Mouse (Mus musculus): ENCODE data around the gene Stpg4. TPM values are rescaled to one million over a fixed set of nuclear protein-coding genes. Genes with fewer than 3 reads are reported as not detected.

Gene Stpg4
- polyA plus RNA-seq, 1 experiment from 2014 or later, result not detected

GRCm38 (mm10) chr17:87469428-87469827, 41.9 kb upstream of the Stpg4 start:
- Histone ChIP-seq H3K4me3 (ENCODE audit: low read length) (no peak overlapping the region), H3K9me3 (replicated peaks; ENCODE audit: control insufficient read depth, low read length) (no peaks in the 10 kb centered on the region), H3K27me3 (ENCODE audit: control insufficient read depth, insufficient read depth, low read length) (no peaks in the 10 kb centered on the region), H3K27ac (ENCODE audit: low read length) (no peak overlapping the region), H3K9ac (ENCODE audit: low read length) (no peak overlapping the region), H3K4me1 (ENCODE audit: control insufficient read depth, insufficient read depth, low read length) (peaks cover 16% of the 10 kb centered on the region), H3K4me2 (ENCODE audit: low read depth, low read length) (no peak overlapping the region), H3K36me3 (ENCODE audit: control insufficient read depth, insufficient read depth) (no peaks in the 10 kb centered on the region)
- 66% methylated on average over 8 of the region's 8 CpGs for WGBS
- no peak for ATAC-seq (replicated peaks; ENCODE audit: extremely low read depth, insufficient read depth, low FRiP score)

- no peak for ATAC-seq (replicated peaks; ENCODE audit: extremely low read depth, insufficient read depth, low FRiP score)
- Histone ChIP-seq H3K4me3 (ENCODE audit: low read length) (no peak overlapping the region), H3K27me3 (ENCODE audit: control insufficient read depth, insufficient read depth, low read length) (no peaks in the 10 kb centered on the region), H3K9me3 (replicated peaks; ENCODE audit: control insufficient read depth, low read length) (no peaks in the 10 kb centered on the region), H3K9ac (ENCODE audit: low read length) (no peak overlapping the region), H3K4me2 (ENCODE audit: low read depth, low read length) (no peak overlapping the region), H3K27ac (ENCODE audit: low read length) (no peak overlapping the region), H3K4me1 (ENCODE audit: control insufficient read depth, insufficient read depth, low read length) (peaks cover 8% of the 10 kb centered on the region), H3K36me3 (ENCODE audit: control insufficient read depth, insufficient read depth) (no peaks in the 10 kb centered on the region)
- 63% methylated on average over 5 of the region's 5 CpGs for WGBS
Measured at GRCm38 (mm10) chr17:87468616-87469015, 41.1 kb upstream of the Stpg4 start.

GRCm38 (mm10) chr17:87461499-87461896, 34.0 kb upstream of the Stpg4 start:
- Histone ChIP-seq H3K4me2 (ENCODE audit: low read depth, low read length) (no peak overlapping the region), H3K36me3 (ENCODE audit: control insufficient read depth, insufficient read depth) (no peaks in the 10 kb centered on the region), H3K27ac (ENCODE audit: low read length) (no peak overlapping the region), H3K9ac (ENCODE audit: low read length) (no peak overlapping the region), H3K27me3 (ENCODE audit: control insufficient read depth, insufficient read depth, low read length) (no peaks in the 10 kb centered on the region), H3K4me1 (ENCODE audit: control insufficient read depth, insufficient read depth, low read length) (peaks cover 34% of the 10 kb centered on the region), H3K4me3 (ENCODE audit: low read length) (no peak overlapping the region), H3K9me3 (replicated peaks; ENCODE audit: control insufficient read depth, low read length) (no peaks in the 10 kb centered on the region)
- no peak; the same call in 1 of the 2 replicates for ATAC-seq (replicated peaks; ENCODE audit: extremely low read depth, insufficient read depth, low FRiP score)
- 61% methylated on average over 3 of the region's 3 CpGs for WGBS

GRCm38 (mm10) chr17:87460669-87461498, 33.3 kb upstream of the Stpg4 start:
- peak overlapping the region; percentile 83 for H3K27ac ChIP-seq (ENCODE audit: low read length)
- peak overlapping the region; percentile 59 for H3K4me2 ChIP-seq (ENCODE audit: low read depth, low read length)
- H3K36me3 ChIP-seq (ENCODE audit: control insufficient read depth, insufficient read depth), result no peaks in the 10 kb centered on the region
- peak overlapping the region; percentile 18; the same call in 1 of the 2 replicates for H3K4me3 ChIP-seq (ENCODE audit: low read length)
- no peaks in the 10 kb centered on the region for H3K9me3 ChIP-seq (replicated peaks; ENCODE audit: control insufficient read depth, low read length)
- peak overlapping the region; percentile 68 for H3K9ac ChIP-seq (ENCODE audit: low read length)
- no peaks in the 10 kb centered on the region for H3K27me3 ChIP-seq (ENCODE audit: control insufficient read depth, insufficient read depth, low read length)
- no peak for ATAC-seq (replicated peaks; ENCODE audit: extremely low read depth, insufficient read depth, low FRiP score)
- WGBS, result 44% methylated on average over 17 of the region's 17 CpGs
- peaks cover 34% of the 10 kb centered on the region for H3K4me1 ChIP-seq (ENCODE audit: control insufficient read depth, insufficient read depth, low read length)

GRCm38 (mm10) chr17:87459750-87460668, 32.5 kb upstream of the Stpg4 start:
- H3K27ac ChIP-seq (ENCODE audit: low read length), result peak overlapping the region; percentile 83
- peaks cover 34% of the 10 kb centered on the region for H3K4me1 ChIP-seq (ENCODE audit: control insufficient read depth, insufficient read depth, low read length)
- 7% methylated on average over 14 of the region's 14 CpGs for WGBS
- H3K9me3 ChIP-seq (replicated peaks; ENCODE audit: control insufficient read depth, low read length), result no peaks in the 10 kb centered on the region
- peak; percentile 25; the same call in 1 of the 2 replicates for ATAC-seq (replicated peaks; ENCODE audit: extremely low read depth, insufficient read depth, low FRiP score)
- peak overlapping the region; percentile 59 for H3K4me2 ChIP-seq (ENCODE audit: low read depth, low read length)
- no peaks in the 10 kb centered on the region for H3K27me3 ChIP-seq (ENCODE audit: control insufficient read depth, insufficient read depth, low read length)
- H3K4me3 ChIP-seq (ENCODE audit: low read length), result peak overlapping the region; percentile 23
- no peaks in the 10 kb centered on the region for H3K36me3 ChIP-seq (ENCODE audit: control insufficient read depth, insufficient read depth)
- H3K9ac ChIP-seq (ENCODE audit: low read length), result peak overlapping the region; percentile 68

- Histone ChIP-seq H3K4me1 (ENCODE audit: control insufficient read depth, insufficient read depth, low read length) (peaks cover 34% of the 10 kb centered on the region), H3K27ac (ENCODE audit: low read length) (peak overlapping the region; percentile 83), H3K27me3 (ENCODE audit: control insufficient read depth, insufficient read depth, low read length) (no peaks in the 10 kb centered on the region), H3K9me3 (replicated peaks; ENCODE audit: control insufficient read depth, low read length) (no peaks in the 10 kb centered on the region), H3K36me3 (ENCODE audit: control insufficient read depth, insufficient read depth) (no peaks in the 10 kb centered on the region), H3K4me2 (ENCODE audit: low read depth, low read length) (peak overlapping the region; percentile 59), H3K9ac (ENCODE audit: low read length) (peak overlapping the region; percentile 68), H3K4me3 (ENCODE audit: low read length) (peak overlapping the region; percentile 23)
- 5% methylated on average over 13 of the region's 17 CpGs for WGBS
- ATAC-seq (replicated peaks; ENCODE audit: extremely low read depth, insufficient read depth, low FRiP score), result peak; percentile 59
Measured at GRCm38 (mm10) chr17:87458911-87459749, 31.6 kb upstream of the Stpg4 start.

GRCm38 (mm10) chr17:87457961-87458360, 30.4 kb upstream of the Stpg4 start:
- H3K9me3 ChIP-seq (replicated peaks; ENCODE audit: control insufficient read depth, low read length), result no peaks in the 10 kb centered on the region
- ATAC-seq (replicated peaks; ENCODE audit: extremely low read depth, insufficient read depth, low FRiP score), result no peak
- no peak overlapping the region for H3K9ac ChIP-seq (ENCODE audit: low read length)
- H3K27ac ChIP-seq (ENCODE audit: low read length), result no peak overlapping the region
- no peak overlapping the region for H3K4me3 ChIP-seq (ENCODE audit: low read length)
- no peak overlapping the region for H3K4me2 ChIP-seq (ENCODE audit: low read depth, low read length)
- no peaks in the 10 kb centered on the region for H3K27me3 ChIP-seq (ENCODE audit: control insufficient read depth, insufficient read depth, low read length)
- H3K4me1 ChIP-seq (ENCODE audit: control insufficient read depth, insufficient read depth, low read length), result peaks cover 34% of the 10 kb centered on the region
- no peaks in the 10 kb centered on the region for H3K36me3 ChIP-seq (ENCODE audit: control insufficient read depth, insufficient read depth)
- 64% methylated on average over 7 of the region's 7 CpGs for WGBS

GRCm38 (mm10) chr17:87454121-87454520, 26.6 kb upstream of the Stpg4 start:
- ATAC-seq (replicated peaks; ENCODE audit: extremely low read depth, insufficient read depth, low FRiP score), result no peak
- H3K27me3 ChIP-seq (ENCODE audit: control insufficient read depth, insufficient read depth, low read length), result no peaks in the 10 kb centered on the region
- no peaks in the 10 kb centered on the region for H3K36me3 ChIP-seq (ENCODE audit: control insufficient read depth, insufficient read depth)
- H3K9ac ChIP-seq (ENCODE audit: low read length), result no peak overlapping the region
- H3K9me3 ChIP-seq (replicated peaks; ENCODE audit: control insufficient read depth, low read length), result no peaks in the 10 kb centered on the region
- H3K4me1 ChIP-seq (ENCODE audit: control insufficient read depth, insufficient read depth, low read length), result peaks cover 9% of the 10 kb centered on the region
- no peak overlapping the region for H3K4me2 ChIP-seq (ENCODE audit: low read depth, low read length)
- WGBS, result 83% methylated on average over 3 of the region's 3 CpGs
- H3K4me3 ChIP-seq (ENCODE audit: low read length), result no peak overlapping the region
- H3K27ac ChIP-seq (ENCODE audit: low read length), result no peak overlapping the region

Data from heart, embryonic 16.5 days (tissue).